Mouse (Mus musculus) myocyte (in vitro differentiated cells): Measurements from ENCODE around the gene Rbm34.

Experiments
- CEBPB ChIP-seq: IDR thresholded peaks from 2 replicates; pipeline ENCODE4 v1.6.1; 2011; ENCODE audit warnings: mild to moderate bottlenecking, moderate library complexity; ENCODE audit not compliant: poor library complexity, insufficient read depth, severe bottlenecking
- E2F4 ChIP-seq: IDR thresholded peaks from one replicate; pipeline ENCODE4 v1.6.1; 2011; ENCODE audit warnings: mild to moderate bottlenecking, control low read depth, moderate library complexity; ENCODE audit not compliant: insufficient read depth
- MAX ChIP-seq: IDR thresholded peaks from one replicate; pipeline ENCODE4 v1.6.1; 2011; ENCODE audit warnings: low read depth, mild to moderate bottlenecking, control low read depth
- MYOD1 ChIP-seq, 3 experiments: IDR thresholded peaks; one replicate each; pipeline ENCODE4 v1.6.1; 2011; ENCODE audit warnings: control low read depth in 2 of 3, low read depth in 2 of 3, mild to moderate bottlenecking in 2 of 3, moderate library complexity in 1 of 3; ENCODE audit not compliant: insufficient read length in 2 of 3, control insufficient read depth in 1 of 3
- MYOG ChIP-seq, 3 experiments: IDR thresholded peaks; one replicate each; pipeline ENCODE4 v1.6.1; 2011; ENCODE audit warnings: control low read depth in 2 of 3, low read depth in 2 of 3, mild to moderate bottlenecking in 2 of 3; ENCODE audit not compliant: insufficient read length in 2 of 3, control insufficient read depth in 1 of 3, insufficient read depth in 1 of 3
- POLR2A ChIP-seq: IDR thresholded peaks from one replicate; pipeline ENCODE4 v1.6.1; 2011; ENCODE audit warnings: low read depth, mild to moderate bottlenecking, control low read depth, moderate library complexity; ENCODE audit not compliant: insufficient read length
- POLR2AphosphoS2 ChIP-seq: IDR thresholded peaks from one replicate; pipeline ENCODE4 v1.6.1; 2011; ENCODE audit warnings: low read depth, control low read depth; ENCODE audit not compliant: insufficient read length
- REST ChIP-seq: IDR thresholded peaks from one replicate; pipeline ENCODE4 v1.6.1; 2011; ENCODE audit warnings: mild to moderate bottlenecking, control low read depth, moderate library complexity; ENCODE audit not compliant: insufficient read depth, insufficient read length
- SRF ChIP-seq: IDR thresholded peaks from one replicate; pipeline ENCODE4 v1.6.1; 2011; ENCODE audit warnings: low read depth; ENCODE audit not compliant: control insufficient read depth, insufficient read length
- TCF12 ChIP-seq: IDR thresholded peaks from one replicate; pipeline ENCODE4 v1.6.1; 2011; ENCODE audit warnings: mild to moderate bottlenecking, control low read depth; ENCODE audit not compliant: poor library complexity, insufficient read depth, severe bottlenecking
- TCF3 ChIP-seq: IDR thresholded peaks from one replicate; pipeline ENCODE4 v1.6.1; 2011; ENCODE audit warnings: low read depth, control low read depth; ENCODE audit not compliant: insufficient read length
- USF1 ChIP-seq: IDR thresholded peaks from one replicate; pipeline ENCODE4 v1.6.1; 2011; ENCODE audit warnings: low read depth, mild to moderate bottlenecking, control low read depth, moderate library complexity

DNA sequence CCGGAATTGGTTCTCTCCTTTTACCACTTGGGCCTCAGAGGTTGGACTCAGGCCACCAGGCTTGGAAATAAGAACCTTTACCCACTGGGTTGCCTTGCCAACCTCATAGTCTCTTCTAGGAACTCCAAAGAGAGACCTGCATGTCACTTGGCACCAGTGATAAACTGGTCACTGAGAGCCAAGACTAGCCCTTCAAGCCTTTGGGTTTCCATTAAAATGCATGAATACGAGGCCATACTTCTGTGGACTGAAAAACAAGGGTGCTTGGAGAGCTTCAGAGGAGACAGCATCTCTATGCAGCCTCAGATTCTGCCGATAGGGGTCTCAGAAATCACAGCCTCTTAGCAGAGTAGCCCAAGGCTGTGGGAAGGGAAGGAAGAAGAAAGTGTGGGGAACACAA is 63.5 kb downstream of the Rbm34 start:
- TF ChIP-seq POLR2A (no peak), USF1 (no peak), POLR2AphosphoS2 (no peak), REST (no peak), MAX (no peak), TCF12 (no peak), CEBPB (no peak), TCF3 (no peak), MYOG (IDR thresholded peaks at IDR 0.05; ENCODE audit: control insufficient read depth in 1 of 3, insufficient read depth in 1 of 3, insufficient read length in 2 of 3, low read depth in 2 of 3) (no peak), MYOD1 (IDR thresholded peaks at IDR 0.05; ENCODE audit: control insufficient read depth in 1 of 3, insufficient read length in 2 of 3, low read depth in 2 of 3) (no peak), E2F4 (no peak), SRF (no peak)
